Mouse (Mus musculus) MEL (cell line): ENCODE results near the gene Bcat1. TPM values are rescaled to one million over a fixed set of nuclear protein-coding genes. Genes with fewer than 3 reads are reported as not detected.

Experiments used
- DNase-seq: peaks from one replicate; pipeline ENCODE4 v3.0.0; 2011; ENCODE audit warnings: low read depth, low spot score
- H3K27ac ChIP-seq: 2 replicates; pipeline ENCODE4 v1.5.1; 2012; ENCODE audit warnings: low read depth, mild to moderate bottlenecking, control low read depth, low read length, moderate library complexity; ENCODE audit not compliant: control insufficient read depth
- H3K27me3 ChIP-seq, 2 experiments: fragments of 150-350 bp in 1 of 2; sonication (generic) in 1 of 2; 2 replicates each; pipeline ENCODE4 v1.6.1; 2012; ENCODE audit warnings: low read length in 2 of 2, mild to moderate bottlenecking in 2 of 2, improper control_type of control experiment in 1 of 2, moderate library complexity in 1 of 2; ENCODE audit not compliant: insufficient read depth in 2 of 2, control insufficient read depth in 1 of 2
- H3K36me3 ChIP-seq, 2 experiments: 2 replicates each; pipeline ENCODE4 v1.6.1; 2012 to 2014; ENCODE audit warnings: low read length in 2 of 2, improper control_type of control experiment in 1 of 2, inconsistent platforms in 1 of 2, mild to moderate bottlenecking in 1 of 2; ENCODE audit not compliant: insufficient read depth in 2 of 2, control insufficient read depth in 1 of 2
- H3K4me1 ChIP-seq, 2 experiments: fragments of 150-350 bp in 1 of 2; sonication (generic) in 1 of 2; 2 replicates each; pipeline ENCODE4 v1.6.1; 2012; ENCODE audit warnings: low read length in 2 of 2, improper control_type of control experiment in 1 of 2, mild to moderate bottlenecking in 1 of 2; ENCODE audit not compliant: insufficient read depth in 2 of 2, control insufficient read depth in 1 of 2
- H3K4me3 ChIP-seq, 2 experiments: fragments of 150-350 bp in 1 of 2; sonication (generic) in 1 of 2; 2 replicates each; pipeline ENCODE4 v1.5.1; 2012; ENCODE audit warnings: low read depth in 2 of 2, low read length in 2 of 2, mild to moderate bottlenecking in 2 of 2, moderate library complexity in 2 of 2, control low read depth in 1 of 2, improper control_type of control experiment in 1 of 2; ENCODE audit not compliant: control insufficient read depth in 1 of 2, insufficient read depth in 1 of 2
- H3K79me2 ChIP-seq: 2 replicates; pipeline ENCODE4 v1.6.1; 2012; ENCODE audit warnings: mild to moderate bottlenecking, low read length, moderate library complexity; ENCODE audit not compliant: control insufficient read depth, poor library complexity, insufficient read depth
- H3K9ac ChIP-seq: 2 replicates; pipeline ENCODE4 v1.6.1; 2012; ENCODE audit warnings: low read depth, mild to moderate bottlenecking, control low read depth, low read length, moderate library complexity; ENCODE audit not compliant: control insufficient read depth, poor library complexity, severe bottlenecking
- H3K9me3 ChIP-seq: fragments of 150-350 bp; sonication (generic); replicated peaks from 2 replicates; pipeline ENCODE4 v1.6.1; 2012; ENCODE audit warnings: mild to moderate bottlenecking, low read length, improper control_type of control experiment, moderate library complexity; ENCODE audit not compliant: insufficient read depth
- BHLHE40 ChIP-seq: IDR thresholded peaks from 2 replicates; pipeline ENCODE4 v1.6.1; 2012; ENCODE audit warnings: low read depth, mild to moderate bottlenecking, inconsistent platforms, low read length, improper control_type of control experiment, borderline replicate concordance
- CHD1 ChIP-seq: IDR thresholded peaks from 2 replicates; pipeline ENCODE4 v1.6.1; 2012; ENCODE audit warnings: low read depth, mild to moderate bottlenecking, inconsistent platforms, low read length, improper control_type of control experiment
- CTCF ChIP-seq, 3 experiments: IDR thresholded peaks in 2 of 3; conservative IDR thresholded peaks in 1 of 3; 2 replicates each; pipeline ENCODE4 v1.5.1; 2011 to 2012; ENCODE audit warnings: low read length in 3 of 3, low read depth in 2 of 3, mild to moderate bottlenecking in 2 of 3, improper control_type of control experiment in 1 of 3, inconsistent platforms in 1 of 3, mixed read lengths in 1 of 3, moderate library complexity in 1 of 3; ENCODE audit not compliant: control insufficient read depth in 1 of 3, insufficient read depth in 1 of 3, poor library complexity in 1 of 3, severe bottlenecking in 1 of 3
- ELF1 ChIP-seq: IDR thresholded peaks from 2 replicates; pipeline ENCODE4 v1.6.1; 2014; ENCODE audit warnings: low read depth, mild to moderate bottlenecking, inconsistent platforms, low read length, improper control_type of control experiment, moderate library complexity
- EP300 ChIP-seq, 2 experiments: IDR thresholded peaks; 2 replicates each; pipeline ENCODE4 v1.6.1; 2011; ENCODE audit warnings: improper control_type of control experiment in 2 of 2, low read length in 2 of 2, low read depth in 1 of 2, mild to moderate bottlenecking in 1 of 2
- GABPA ChIP-seq: IDR thresholded peaks from 2 replicates; pipeline ENCODE4 v1.6.1; 2012; ENCODE audit warnings: low read depth, mild to moderate bottlenecking, inconsistent platforms, low read length, improper control_type of control experiment, moderate library complexity
- GATA1 ChIP-seq: IDR thresholded peaks from 2 replicates; pipeline ENCODE4 v1.6.1; 2011; ENCODE audit warnings: low read depth, low read length, improper control_type of control experiment
- HCFC1 ChIP-seq: IDR thresholded peaks from 2 replicates; pipeline ENCODE4 v1.6.1; 2012; ENCODE audit warnings: low read depth, mild to moderate bottlenecking, inconsistent platforms, low read length, improper control_type of control experiment, moderate library complexity
- KAT2A ChIP-seq: conservative IDR thresholded peaks from 2 replicates; pipeline ENCODE4 v1.6.1; 2012; ENCODE audit warnings: low read depth, low read length, improper control_type of control experiment, inconsistent platforms
- MAFK ChIP-seq: IDR thresholded peaks from 2 replicates; pipeline ENCODE4 v1.6.1; 2011; ENCODE audit warnings: low read depth, mild to moderate bottlenecking, low read length, improper control_type of control experiment, borderline replicate concordance
- MAX ChIP-seq: IDR thresholded peaks from 2 replicates; pipeline ENCODE4 v1.6.1; 2011; ENCODE audit warnings: low read length, improper control_type of control experiment
- MAZ ChIP-seq: IDR thresholded peaks from 2 replicates; pipeline ENCODE4 v1.6.1; 2012; ENCODE audit warnings: low read depth, mild to moderate bottlenecking, inconsistent platforms, low read length, improper control_type of control experiment
- MEF2A ChIP-seq: IDR thresholded peaks from 2 replicates; pipeline ENCODE4 v1.6.1; 2014; ENCODE audit warnings: low read depth, mild to moderate bottlenecking, inconsistent platforms, low read length, improper control_type of control experiment; ENCODE audit not compliant: poor library complexity, insufficient replicate concordance, severe bottlenecking; ENCODE audit errors: extremely low read depth
- MYC ChIP-seq: IDR thresholded peaks from 2 replicates; pipeline ENCODE4 v1.6.1; 2011; ENCODE audit warnings: low read depth, mild to moderate bottlenecking, low read length, improper control_type of control experiment, moderate library complexity
- RAD21 ChIP-seq: IDR thresholded peaks from 2 replicates; pipeline ENCODE4 v1.6.1; 2011; ENCODE audit warnings: mild to moderate bottlenecking, low read depth, low read length, improper control_type of control experiment
- RCOR1 ChIP-seq: IDR thresholded peaks from 2 replicates; pipeline ENCODE4 v1.6.1; 2012; ENCODE audit warnings: low read depth, mild to moderate bottlenecking, inconsistent platforms, low read length, improper control_type of control experiment
- TAL1 ChIP-seq: IDR thresholded peaks from 2 replicates; pipeline ENCODE4 v1.6.1; 2012; ENCODE audit warnings: mild to moderate bottlenecking, inconsistent platforms, low read length, moderate library complexity, mixed read lengths
- TBP ChIP-seq: IDR thresholded peaks from 2 replicates; pipeline ENCODE4 v1.8.0; 2011; ENCODE audit warnings: low read depth, low read length, improper control_type of control experiment
- USF1 ChIP-seq: IDR thresholded peaks from 2 replicates; pipeline ENCODE4 v1.6.1; 2014; ENCODE audit warnings: low read depth, mild to moderate bottlenecking, inconsistent platforms, low read length, improper control_type of control experiment, moderate library complexity
- ZC3H11A ChIP-seq: IDR thresholded peaks from 2 replicates; pipeline ENCODE4 v1.6.1; 2012; ENCODE audit warnings: low read depth, mild to moderate bottlenecking, inconsistent platforms, low read length, improper control_type of control experiment
- ZKSCAN1 ChIP-seq: IDR thresholded peaks from 2 replicates; pipeline ENCODE4 v1.6.1; 2012; ENCODE audit warnings: low read depth, mild to moderate bottlenecking, inconsistent platforms, low read length, improper control_type of control experiment, moderate library complexity
- ZMIZ1 ChIP-seq: IDR thresholded peaks from 2 replicates; pipeline ENCODE4 v1.6.1; 2012; ENCODE audit warnings: low read depth, mild to moderate bottlenecking, inconsistent platforms, low read length, improper control_type of control experiment, moderate library complexity
- ZNF384 ChIP-seq: IDR thresholded peaks from 2 replicates; pipeline ENCODE4 v1.6.1; 2012; ENCODE audit warnings: low read depth, mild to moderate bottlenecking, inconsistent platforms, low read length, improper control_type of control experiment
- polyA plus RNA-seq, 2 experiments: library from polyadenylated mRNA; stranded (reverse) in 1 of 2; unstranded in 1 of 2; fragments of >175 nt in 1 of 2; fragments of >200 nt in 1 of 2; gene quantifications; 2 replicates each; pipeline versions ENCODE4 v1.2.1 to v1.2.4; 2012; ENCODE audit warnings: low replicate concordance in 2 of 2, low read depth in 1 of 2; ENCODE audit not compliant: insufficient read length in 2 of 2, insufficient read depth in 1 of 2, missing spikeins in 1 of 2
- total RNA-seq: library from RNA; depleted of rRNA; stranded (reverse); fragments of 300-350 nt; gene quantifications from 2 replicates; pipeline ENCODE4 v1.2.3, GENCODE M21; 2012

The Bcat1 gene
- total and polyA plus RNA-seq, 3 experiments: not detected

GRCm38 (mm10) chr6:145123136-145124060, 47.4 kb upstream of the Bcat1 start (continued):
- TF ChIP-seq USF1: no peak
- no peak for TF ChIP-seq MAFK
- peak; percentile 48; the same call in 1 of the 2 replicates for TF ChIP-seq RCOR1
- TF ChIP-seq HCFC1: no peak

- peak overlapping the region; percentile 98 for H3K27ac ChIP-seq
- TF ChIP-seq CHD1: 0 out of 2 replicates have a peak, but pooled peaks have one; percentile 65
- TF ChIP-seq RAD21: no peak
- H3K27me3 ChIP-seq: no peaks in the 10 kb centered on the region
- DNase-seq: peak; percentile 56
- peak overlapping the region; percentile 78 for H3K4me3 ChIP-seq
- peaks cover 17 to 31% of the 10 kb centered on the region in 2 experiments for H3K4me1 ChIP-seq
- H3K9me3 ChIP-seq: no peaks in the 10 kb centered on the region
- peaks cover 0 to 39% of the 10 kb centered on the region in 2 experiments; a peak in 2 of 4 replicates for H3K36me3 ChIP-seq
- H3K79me2 ChIP-seq: peaks cover 23% of the 10 kb centered on the region
- H3K9ac ChIP-seq: peak overlapping the region; percentile 89
These were observed 46.6 kb upstream of the Bcat1 start for GRCm38 (mm10) chr6:145122423-145123059.

- Histone ChIP-seq H3K79me2 (peaks cover 21% of the 10 kb centered on the region), H3K9ac (peak overlapping the region; percentile 89), H3K4me3 (peak overlapping the region; percentile 78), H3K27ac (peak overlapping the region; percentile 98), H3K27me3 (no peaks in the 10 kb centered on the region), H3K4me1 (peaks cover 17 to 28% of the 10 kb centered on the region in 2 experiments), H3K9me3 (no peaks in the 10 kb centered on the region), H3K36me3 (peaks cover 0 to 39% of the 10 kb centered on the region in 2 experiments; a peak in 2 of 4 replicates)
- DNase-seq: peak; percentile 96
- TF ChIP-seq RCOR1 (no peak), CTCF (IDR thresholded peaks at IDR 0.05 in 2 of 3, conservative IDR thresholded peaks at IDR 0.05 in 1 of 3; ENCODE audit: control insufficient read depth in 1 of 3, insufficient read depth in 1 of 3, low read depth in 2 of 3, low read length in 3 of 3, poor library complexity in 1 of 3, severe bottlenecking in 1 of 3) (no peak), MAX (no peak), BHLHE40 (no peak; the same call in 1 of the 2 replicates), TAL1 (no peak), ZKSCAN1 (no peak), ZNF384 (no peak), HCFC1 (peak; percentile 55; the same call in 1 of the 2 replicates), MAFK (no peak), GATA1 (no peak; the same call in 1 of the 2 replicates), KAT2A (no peak), MEF2A (no peak), TBP (peak; percentile 94), ZMIZ1 (peak; percentile 26; the same call in 1 of the 2 replicates), EP300 (IDR thresholded peaks at IDR 0.05; ENCODE audit: low read depth in 1 of 2, low read length in 2 of 2) (peak; percentile 55 to 57; a peak in 3 of 4 replicates), MAZ (peak; percentile 68; the same call in 1 of the 2 replicates), MYC (0 out of 2 replicates have a peak, but pooled peaks have one; percentile 12), ELF1 (0 out of 2 replicates have a peak, but pooled peaks have one; percentile 47), GABPA (no peak), ZC3H11A (no peak)
These were observed 45.8 kb upstream of the Bcat1 start for GRCm38 (mm10) chr6:145121590-145122420.
